Mouse (Mus musculus) thymus, postnatal 25 days (tissue): ENCODE data around the gene 3110082I17Rik.
"Not testable (repeated sequence)": the region's sequence is repeated elsewhere in the genome, so short reads cannot be mapped to it uniquely, and the experiment has no call there.

Experiments
- DNase-seq: peaks from one replicate; pipeline ENCODE4 v3.0.0; 2022

3110082I17Rik gene

DNA sequence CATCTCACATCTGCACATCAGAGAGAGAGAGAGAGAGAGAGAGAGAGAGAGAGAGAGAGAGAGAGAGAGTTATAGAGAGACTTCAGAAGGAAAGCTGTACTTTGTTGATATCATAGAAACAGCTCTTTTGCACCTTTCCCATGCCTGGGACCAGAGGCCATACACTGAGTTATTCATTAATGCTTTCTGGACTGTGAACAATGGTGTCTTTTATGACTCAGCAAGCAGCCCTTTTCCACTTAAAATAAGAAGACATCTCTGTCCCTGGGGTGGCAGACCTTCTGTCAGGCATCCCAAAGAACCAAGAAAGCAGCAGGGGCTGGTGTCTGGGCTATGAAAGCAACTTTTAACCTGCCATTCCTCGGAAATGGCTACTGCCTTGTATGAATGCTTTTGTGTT lies 113.1 kb downstream of the 3110082I17Rik start:
- DNase-seq = no peak

DNA sequence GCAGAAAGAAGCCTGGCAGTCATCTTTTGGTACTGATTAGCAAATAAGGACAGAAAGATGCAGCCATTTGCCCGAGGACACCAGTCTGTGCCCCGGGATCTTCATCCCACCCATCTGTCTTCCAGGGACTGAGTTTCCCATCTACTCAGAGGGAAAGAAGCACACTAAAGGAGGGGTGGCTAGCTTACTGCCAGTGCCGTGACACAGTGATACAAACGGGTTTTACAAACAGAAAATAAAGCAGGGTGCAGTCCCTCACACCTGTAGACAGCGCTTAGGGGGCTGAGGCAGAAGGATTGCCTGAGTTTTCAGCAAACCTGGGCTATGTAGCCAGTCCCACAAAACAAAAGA lies 115.0 kb downstream of the 3110082I17Rik start:
- DNase-seq = no peak

DNA sequence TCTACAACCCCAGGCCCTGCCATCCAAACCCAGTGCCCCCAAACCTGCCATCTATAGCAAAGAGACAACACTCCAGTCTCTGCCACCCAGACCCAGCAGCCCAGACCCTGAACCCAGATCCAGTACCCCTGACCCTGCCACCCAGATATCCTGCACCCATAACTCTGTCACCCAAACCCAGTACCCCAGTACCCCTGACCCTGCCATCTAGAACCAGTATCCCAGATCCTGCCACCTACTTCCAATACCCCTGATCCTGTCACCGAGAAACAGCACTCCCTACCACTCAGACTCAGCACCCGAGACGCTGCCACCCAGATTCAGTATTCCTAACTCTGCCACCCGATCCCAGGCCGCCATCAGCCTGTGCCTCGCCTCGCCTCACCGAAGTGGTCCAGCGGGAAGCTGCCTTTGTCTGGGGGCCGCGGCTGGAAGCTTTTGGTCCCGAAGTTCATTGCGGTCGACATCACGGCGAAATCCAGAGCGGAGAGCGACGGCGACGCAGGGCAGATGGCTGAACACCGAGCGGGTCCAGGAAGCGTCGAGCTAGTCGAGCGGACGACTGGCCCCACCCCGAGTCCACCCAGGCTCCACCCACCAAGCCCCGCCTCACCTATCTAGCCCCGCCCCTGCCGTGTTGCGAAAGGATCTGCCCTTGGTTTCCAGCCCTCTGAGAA lies 115.5 kb downstream of the 3110082I17Rik start:
- peak; percentile 95 for DNase-seq

DNA sequence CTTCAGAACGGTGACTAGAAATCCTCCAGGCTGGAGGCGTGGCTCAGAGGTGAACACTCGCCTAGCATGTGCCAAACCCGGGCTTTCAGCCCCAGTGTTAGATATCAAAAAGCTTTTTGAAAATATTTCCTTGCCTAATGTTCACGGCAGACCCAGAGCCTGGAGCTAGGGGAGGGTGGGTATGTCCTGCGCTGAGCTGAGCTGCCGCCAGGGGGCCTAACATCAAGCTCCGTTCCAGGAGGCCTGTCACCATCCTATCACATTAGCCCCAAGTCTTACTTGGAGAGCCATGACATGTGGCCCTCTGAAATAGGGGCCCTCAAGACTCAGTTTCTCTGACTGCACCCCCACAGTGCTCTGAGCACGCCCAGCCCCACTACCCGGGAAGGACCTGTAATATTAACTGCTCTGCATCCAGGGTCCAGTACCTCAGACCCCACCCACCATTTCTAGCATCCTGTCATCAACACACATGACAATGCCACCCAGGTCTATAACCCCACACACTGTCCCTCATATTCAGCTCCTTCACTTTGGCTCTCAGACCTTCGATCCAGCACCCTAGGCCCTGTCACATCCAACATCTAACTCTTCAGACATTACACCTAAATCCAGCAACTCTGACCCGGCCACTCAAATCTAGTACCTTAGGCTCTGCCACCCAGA lies 116.2 kb downstream of the 3110082I17Rik start:
- peak; percentile 77 for DNase-seq

DNA sequence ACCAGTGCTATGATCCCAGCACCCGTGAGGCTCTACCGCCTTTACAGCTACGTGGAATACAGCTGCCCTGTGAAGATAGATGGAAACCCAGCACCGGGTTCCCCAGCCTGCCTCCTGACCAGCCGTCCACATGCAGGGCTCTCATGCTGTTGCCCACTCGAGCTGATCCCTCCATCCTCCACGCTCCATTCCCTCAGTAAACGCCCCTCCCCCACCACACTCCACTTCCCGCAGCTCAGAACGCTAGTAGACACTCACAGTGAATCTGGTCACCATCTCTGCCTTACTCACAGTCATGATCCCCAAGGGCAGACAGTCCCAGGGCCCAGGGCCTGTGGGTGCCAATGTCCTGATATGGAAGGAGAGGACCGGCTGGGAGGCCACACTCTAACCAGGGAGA lies 121.4 kb downstream of the 3110082I17Rik start:
- no peak for DNase-seq

DNA sequence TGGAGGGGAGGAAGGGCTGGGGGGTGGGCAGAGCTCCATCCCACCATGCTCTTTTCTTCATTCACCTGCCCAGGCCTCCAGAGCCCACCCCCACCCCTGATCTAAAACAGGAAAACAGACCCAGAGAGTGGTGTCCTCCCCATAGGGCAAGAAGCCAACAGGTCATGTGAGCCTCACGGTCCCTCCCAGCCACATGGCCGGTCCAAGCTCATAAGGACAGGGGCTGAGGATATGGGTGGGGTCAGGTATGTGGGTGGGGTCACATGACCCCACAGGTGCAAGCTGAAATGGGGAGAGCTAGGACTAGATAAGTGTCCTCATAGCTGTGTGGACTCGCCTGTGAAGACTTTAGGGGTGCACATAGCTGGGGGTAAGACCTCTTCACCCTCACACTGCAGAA lies 121.9 kb downstream of the 3110082I17Rik start:
- DNase-seq = no peak

DNA sequence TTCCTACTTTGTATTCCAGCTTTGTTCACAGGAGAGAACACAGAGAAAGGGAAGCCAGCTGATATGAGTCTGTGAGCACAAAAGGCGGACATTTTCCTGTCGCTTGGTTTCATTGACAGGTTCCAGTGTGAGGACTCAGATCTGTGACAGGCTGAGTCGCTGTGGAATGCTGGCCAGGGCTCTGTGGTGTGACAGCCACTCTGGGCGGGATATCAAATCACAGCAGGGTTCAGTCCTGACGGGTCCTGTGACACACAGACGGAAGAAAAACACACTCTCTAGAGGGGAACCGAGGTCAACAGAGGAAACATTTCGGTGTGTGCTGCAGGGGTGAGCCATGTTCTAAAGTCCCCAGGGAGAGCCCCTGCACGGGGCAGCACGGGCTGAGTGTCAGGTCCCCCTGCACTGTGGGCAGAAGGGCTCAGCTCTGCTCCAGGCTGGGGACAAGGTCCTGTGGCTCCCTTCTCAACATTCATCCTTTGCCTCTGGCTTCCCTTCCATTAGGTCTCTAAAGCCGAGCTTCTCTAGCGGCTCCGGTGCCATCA lies 122.4 kb downstream of the 3110082I17Rik start:
- DNase-seq = no peak

DNA sequence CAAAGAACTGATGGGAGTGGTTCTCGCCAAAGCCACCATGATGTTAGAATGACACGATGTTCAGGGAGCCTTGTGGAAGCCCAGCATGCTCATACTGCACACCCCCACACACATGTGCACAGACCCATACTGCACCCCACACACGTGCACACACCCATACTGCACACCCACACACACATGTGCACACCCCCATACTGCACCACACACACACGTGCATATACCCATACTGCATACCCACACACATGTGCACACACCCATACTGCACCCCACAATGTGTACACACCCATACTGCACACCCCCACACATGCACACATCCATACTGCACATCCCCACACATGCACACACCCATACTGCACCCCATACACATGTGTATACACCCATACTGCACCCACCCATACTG lies 124.7 kb downstream of the 3110082I17Rik start:
- DNase-seq = no peak

DNA sequence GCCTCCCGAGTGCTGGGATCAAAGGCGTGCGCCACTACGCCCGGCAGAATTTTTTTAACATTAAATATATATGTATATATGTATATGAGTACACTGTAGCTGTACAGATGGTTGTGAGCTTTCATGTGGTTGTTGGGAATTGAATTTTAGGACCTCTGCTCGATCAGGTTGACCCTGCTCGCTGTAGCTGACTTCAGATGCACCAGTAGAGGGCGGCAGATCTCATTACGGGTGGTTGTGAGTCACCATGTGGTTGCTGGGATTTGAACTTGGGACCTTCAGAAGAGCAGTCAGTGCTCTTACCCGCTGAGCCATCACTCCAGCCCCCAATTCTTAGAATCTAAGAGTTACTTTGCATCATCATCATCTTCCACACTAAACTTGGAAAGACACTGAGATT lies 125.9 kb downstream of the 3110082I17Rik start:
- not testable (repeated sequence) for DNase-seq

DNA sequence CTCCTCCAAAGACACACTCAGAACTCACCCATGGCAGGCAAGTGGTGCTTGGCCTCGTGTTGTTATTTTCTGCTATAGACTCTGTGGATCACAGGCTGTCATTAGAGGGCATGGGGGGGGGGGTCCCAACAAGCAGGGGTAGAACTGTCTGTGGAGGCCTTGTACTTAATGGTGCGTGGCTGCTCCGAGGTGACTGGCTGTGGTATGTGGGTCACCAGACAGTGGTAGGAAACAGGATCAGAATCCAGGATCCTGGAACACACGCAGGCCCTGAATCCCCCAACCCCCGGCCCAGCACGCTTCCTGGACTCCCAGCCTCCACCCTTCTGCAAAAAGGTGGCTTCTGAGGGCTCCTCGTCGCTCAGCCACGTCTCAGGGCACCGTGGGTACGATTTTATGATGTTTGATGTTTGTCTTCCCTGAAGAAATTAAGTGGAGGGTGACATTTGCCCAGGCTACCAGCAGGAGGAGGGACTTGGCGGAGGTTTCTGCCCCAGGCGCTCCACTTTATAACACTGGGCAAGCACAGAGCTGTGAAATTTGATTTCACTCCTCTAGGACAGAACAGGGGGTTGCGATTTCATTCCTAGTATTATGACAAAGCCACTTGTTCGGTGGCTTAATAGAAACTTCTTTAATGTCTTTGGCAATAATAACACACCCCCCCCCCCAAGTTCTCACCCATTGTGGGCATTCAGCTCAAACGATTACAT lies 126.9 kb downstream of the 3110082I17Rik start:
- no peak for DNase-seq

DNA sequence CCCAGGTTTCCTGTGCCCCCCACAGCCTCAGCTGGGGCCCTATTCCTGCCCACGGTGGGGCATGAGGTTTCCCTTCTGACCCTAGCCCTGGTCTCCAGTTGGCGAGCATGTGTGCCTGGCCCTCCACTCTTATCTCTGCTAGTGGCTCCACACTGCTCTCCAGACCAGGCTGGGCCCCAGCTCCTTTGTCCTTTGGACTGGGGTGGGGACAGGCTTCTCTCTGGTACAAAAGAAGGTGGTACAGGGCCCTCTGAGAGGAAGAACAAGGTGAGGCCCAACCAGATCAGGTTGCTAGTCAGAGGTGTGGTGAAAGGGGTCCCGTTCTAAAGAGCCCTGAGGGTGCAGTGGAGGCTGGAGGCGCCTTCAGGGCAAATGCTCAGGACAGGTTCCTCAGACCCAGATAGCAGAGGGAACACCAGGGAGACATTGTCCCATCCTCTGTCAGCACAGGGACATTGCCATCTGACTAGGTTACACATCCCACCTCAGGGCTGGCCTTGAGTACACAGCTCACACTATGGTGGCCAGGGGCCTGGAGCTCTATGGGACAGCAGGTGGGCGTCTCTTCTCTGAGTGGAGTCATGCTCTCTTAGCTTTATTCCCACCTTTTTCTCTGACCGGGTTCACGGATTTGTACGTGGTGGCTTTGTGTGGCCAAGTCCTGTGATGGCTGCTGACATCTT lies 127.6 kb downstream of the 3110082I17Rik start:
- no peak for DNase-seq

DNA sequence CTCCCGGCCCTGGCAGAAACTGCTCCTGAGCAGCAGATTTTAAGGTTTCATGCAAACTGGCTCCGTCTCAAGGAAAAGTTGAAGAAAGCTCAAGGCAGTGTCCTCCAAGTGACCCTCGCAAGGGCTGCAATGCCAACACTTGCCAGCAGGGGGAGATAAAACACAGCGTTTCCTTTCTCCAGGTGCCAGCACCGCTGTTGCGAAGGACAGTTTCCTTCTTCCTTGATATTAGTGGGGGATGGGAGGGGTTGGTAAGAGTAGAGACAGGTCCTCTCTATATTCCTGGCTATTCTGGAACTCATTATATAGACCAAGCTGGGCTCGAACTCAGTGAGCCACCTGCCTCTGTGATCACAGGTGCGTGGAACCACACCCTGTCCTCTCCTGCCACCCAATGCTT lies 128.6 kb downstream of the 3110082I17Rik start:
- peak; percentile 72 for DNase-seq

DNA sequence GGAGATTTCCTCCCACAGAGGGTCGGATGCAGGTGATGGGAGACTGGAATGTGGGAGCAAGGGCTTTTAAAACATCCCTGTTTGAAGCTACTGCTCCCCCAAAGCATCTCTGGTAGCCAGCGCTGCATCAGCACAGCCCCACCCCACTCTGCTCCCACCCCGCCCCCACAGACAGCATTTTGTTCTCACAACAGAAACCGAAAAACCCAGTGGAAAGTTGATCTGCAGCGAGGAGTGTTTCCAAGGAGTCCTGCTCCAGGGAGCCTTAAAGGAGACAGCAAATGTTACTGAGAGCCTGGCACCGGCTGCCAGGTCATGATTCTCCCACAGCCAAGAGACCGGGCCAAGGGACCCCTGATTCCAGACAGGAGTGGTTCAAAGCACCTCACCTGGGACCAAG lies 129.6 kb downstream of the 3110082I17Rik start:
- DNase-seq = no peak

DNA sequence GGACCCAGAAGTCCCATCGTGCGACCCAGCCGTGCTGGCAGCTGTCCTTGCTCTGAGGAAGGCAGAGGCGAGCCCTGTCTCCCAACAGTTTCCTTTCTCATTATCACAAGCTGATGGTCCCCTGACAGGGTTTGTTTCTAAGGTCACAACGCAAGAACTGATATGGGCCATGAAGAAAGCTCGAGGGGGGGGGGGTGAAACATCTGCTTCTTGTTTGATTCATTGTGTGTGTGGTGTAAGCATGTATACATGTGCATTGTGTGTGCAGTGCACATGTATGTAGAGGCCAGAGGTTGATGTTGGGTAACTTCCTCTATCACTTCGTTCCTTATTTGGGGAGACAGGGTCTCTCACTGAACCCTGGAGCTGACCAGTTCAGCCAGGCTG lies 132.7 kb downstream of the 3110082I17Rik start:
- DNase-seq = no peak

DNA sequence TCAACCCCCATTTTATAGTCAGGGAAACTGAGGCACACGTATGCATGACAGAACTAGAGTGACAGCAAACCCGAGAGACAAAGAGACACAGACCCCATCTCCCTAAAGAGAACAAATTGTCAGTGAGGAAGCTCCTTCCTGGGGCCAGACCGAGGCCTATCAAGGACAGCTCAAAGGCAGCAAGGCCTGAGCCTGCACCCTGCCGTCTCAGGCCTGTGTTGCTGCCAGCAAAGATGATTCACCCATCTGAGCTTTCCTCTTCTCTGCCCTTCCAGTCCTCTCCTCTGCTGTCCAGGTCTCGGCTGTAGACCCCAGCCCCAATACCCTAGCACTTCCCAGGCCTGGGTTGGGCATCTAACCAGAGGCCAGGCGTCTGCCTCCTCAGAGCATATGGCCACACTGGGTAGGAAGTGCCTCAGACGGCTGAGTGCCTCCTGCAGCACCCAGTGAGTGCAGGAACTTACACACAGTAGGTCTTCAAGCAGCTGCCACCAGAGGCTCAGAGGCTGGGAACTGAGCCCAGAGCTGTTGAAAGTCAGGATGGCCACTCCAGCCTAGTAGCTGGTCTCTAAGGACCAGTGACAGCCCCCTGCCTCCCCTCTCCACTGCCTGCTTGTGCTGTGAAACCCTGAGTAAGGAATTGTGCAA lies 133.2 kb downstream of the 3110082I17Rik start:
- DNase-seq = no peak

DNA sequence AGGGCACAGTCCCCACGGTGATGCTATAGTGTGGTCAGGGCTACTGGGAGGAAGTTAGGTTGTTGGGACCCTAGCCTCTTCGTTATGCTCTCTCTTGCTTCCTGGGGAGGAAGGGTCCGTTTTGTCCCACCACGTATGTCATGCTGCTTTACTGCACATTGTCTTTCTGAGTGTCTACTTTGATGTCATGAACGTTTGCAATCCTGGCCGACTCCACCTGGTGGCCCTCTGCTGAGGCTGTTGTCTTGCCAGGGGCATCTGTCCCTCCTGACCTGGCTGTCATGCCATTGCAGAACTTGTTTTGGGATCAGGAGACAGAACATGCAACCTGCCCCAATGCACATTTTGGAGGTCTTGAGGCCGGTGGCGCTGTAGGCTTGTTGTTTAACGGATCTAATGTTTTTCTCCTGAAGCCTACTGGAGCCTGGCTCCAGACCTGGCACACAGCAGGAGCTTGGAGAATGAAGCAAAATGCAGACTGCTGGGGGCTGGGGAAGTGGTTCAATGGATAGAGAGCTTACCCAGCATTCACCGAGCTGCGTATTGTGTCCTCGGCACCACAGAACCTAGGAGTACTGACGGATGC lies 134.1 kb downstream of the 3110082I17Rik start:
- DNase-seq = no peak

DNA sequence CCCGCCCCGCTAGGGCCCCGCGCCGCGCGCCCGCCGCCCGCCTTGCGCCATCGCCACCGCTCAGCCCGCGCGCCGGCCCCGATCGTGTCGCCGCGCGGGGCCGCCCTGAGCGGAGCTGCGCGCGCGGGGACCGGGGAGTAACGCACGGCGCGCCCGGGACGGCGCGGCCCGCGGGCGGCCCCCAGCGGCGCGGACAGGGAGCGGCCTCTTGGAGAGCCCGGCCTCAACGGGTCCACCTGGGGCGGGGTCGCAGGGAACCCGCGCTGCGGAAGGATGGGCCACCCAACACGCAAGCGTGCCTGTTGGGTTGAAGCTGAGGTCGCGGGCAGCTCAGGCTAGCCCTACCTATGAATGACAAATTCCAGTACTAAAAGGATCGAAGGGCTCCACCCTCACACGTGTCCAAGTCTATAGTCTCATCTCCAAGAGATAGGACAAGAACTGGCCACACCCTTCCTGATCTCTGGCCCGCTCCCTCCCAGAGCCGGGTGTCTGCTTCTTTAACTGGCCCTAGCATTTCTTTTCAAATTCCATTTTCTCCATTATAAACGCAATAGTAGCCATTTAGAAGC lies 134.8 kb downstream of the 3110082I17Rik start, which contains the start of gene Adap1:
TSS of gene Adap1 (minus strand) at position 228 of the 572 bp plus-strand sequence.
- DNase-seq = peak; percentile 60

DNA sequence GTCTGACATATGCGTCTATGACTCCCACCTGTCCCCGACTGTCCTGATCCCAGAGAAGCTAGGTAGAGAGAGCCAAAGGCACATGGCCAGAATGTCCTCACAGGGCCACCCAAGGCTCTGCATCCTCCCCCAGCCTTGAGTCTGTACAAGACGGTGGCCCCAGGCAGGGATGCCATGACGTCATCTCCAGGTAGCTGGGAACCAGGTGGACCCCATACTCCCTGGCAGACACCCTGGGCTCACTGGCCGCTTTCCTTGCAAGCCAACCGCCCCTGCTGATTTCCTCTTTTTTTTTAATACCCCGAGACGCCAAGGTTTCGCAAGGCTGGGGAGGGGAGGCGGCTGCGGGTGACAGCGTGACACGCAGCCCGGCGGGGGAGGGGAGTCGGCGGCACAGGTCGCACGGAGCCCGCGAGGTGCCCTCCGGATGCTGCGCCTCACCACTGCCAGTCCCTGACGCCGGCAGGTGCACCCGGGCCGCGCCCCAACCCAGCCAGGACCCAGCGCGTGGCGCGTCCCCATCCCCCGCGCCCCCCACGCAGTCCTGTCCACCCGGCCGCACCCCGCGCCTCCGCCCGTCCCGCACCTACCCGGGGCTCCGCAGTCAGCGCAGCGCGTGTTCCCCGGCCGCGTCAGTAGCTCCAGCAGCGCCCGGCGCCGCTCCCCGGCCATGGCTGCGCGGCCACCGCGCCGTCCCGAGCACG lies 135.5 kb downstream of the 3110082I17Rik start:
- peak; percentile 34 for DNase-seq

DNA sequence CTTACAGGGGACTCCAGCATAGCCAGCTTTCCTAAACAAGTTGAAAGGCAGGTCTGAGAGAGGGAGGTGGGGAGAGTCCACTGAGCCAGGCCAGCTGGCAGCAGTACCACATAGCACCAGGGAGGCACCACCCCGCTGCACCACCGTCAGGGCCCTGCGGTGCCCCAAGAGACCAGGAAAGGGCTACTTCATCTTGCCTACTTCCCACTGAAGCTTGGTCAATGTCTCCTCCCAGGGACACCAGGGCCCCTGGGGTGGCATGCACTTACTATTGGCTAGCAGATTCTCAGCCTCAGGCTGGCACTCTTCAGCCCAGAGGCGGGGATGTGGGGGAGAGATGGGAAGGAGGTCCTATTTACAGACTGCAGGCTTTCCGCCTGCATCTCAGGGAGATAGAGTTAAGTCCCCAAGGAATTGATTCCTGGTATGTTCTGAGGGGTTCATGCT lies 136.3 kb downstream of the 3110082I17Rik start:
- DNase-seq = no peak

DNA sequence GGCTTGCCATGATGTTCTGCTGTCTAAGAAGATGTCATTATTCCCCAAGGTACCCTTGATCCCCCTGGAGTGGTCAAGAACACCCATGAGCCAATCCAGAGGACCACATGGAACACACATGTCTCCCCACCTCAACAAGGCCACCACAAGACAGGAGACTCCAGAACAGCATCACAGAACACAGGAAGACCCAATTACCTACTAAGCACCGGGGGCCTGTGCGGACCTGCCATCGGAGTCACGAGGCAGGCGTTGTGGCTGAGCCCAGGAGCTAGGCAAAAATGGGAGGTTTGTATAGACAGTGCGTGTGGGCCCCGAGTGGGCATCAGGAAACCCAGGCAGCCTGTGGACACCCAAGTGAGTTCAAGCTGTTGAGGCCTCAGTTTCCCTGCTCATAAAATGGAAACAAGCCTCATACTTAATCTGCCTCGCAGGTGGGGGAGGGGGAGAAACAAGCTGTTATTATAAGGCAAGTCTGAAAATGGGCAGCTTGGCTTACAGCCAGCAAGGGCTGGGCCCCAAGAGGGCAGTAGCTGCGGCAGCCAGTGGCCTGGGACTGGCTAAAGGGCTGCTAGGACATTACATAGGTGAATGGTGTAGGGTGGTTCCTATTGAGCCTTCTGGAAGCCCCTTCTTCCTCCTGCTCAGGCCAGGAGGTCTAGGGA lies 136.9 kb downstream of the 3110082I17Rik start:
- no peak for DNase-seq

DNA sequence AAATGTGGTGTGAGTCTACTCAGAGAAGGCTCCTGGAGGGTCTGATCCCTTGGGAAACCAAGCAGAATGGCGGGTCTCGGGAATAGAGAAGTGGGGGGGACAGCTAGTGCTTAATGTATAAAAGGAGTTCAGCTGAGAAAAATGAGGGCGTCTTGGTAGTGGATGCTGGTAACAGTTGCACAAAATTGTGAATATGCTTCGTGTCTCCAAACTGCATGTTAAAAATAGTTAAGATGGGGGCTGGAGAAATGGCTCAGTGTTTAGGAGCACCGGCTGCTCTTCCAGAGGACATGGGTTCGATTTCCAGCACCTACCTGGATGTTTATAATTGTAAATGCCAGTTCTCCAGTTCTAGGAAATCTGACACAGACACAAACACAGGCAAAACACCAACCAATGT lies 139.0 kb downstream of the 3110082I17Rik start:
- no peak for DNase-seq
